Mouse (Mus musculus) thymus, postnatal 0 days (tissue): ENCODE results near the gene Gfra1. TPM values are rescaled to one million over a fixed set of nuclear protein-coding genes. Genes with fewer than 3 reads are reported as not detected.

Experiments
- DNase-seq: peaks from one replicate; pipeline ENCODE4 v3.0.0-alpha.2; 2015; ENCODE audit warnings: low spot score
- polyA plus RNA-seq: library from polyadenylated mRNA; unstranded; fragments of >200 nt; fragmentation: Nextera tagmentation; extraction: Ambion mirVana; gene quantifications from 2 replicates; pipeline ENCODE4 v1.2.1, GENCODE M21; 2015

Gene Gfra1
- polyA plus RNA-seq, 1 experiment from 2014 or later = 32.6 TPM

- peak; percentile 24 for DNase-seq
Measured at GRCm38 (mm10) chr19:58442785-58443732, 12.7 kb downstream of the Gfra1 start.

- no peak for DNase-seq
Measured at GRCm38 (mm10) chr19:58441785-58442184, 13.9 kb downstream of the Gfra1 start.

GRCm38 (mm10) chr19:58441246-58441645 is 14.5 kb downstream of the Gfra1 start:
- no peak for DNase-seq

GRCm38 (mm10) chr19:58438762-58439161 is 16.9 kb downstream of the Gfra1 start:
- no peak for DNase-seq

- DNase-seq = no peak
Measured at GRCm38 (mm10) chr19:58437441-58438071, 18.2 kb downstream of the Gfra1 start.

GRCm38 (mm10) chr19:58436874-58437273 is 18.8 kb downstream of the Gfra1 start:
- no peak for DNase-seq

GRCm38 (mm10) chr19:58435877-58436276 is 19.8 kb downstream of the Gfra1 start:
- no peak for DNase-seq

- DNase-seq = no peak
Measured at GRCm38 (mm10) chr19:58432840-58433239, 22.9 kb downstream of the Gfra1 start.

GRCm38 (mm10) chr19:58428546-58428945 is 27.2 kb downstream of the Gfra1 start:
- DNase-seq = no peak

GRCm38 (mm10) chr19:58427348-58427747 is 28.4 kb downstream of the Gfra1 start:
- no peak for DNase-seq

GRCm38 (mm10) chr19:58424928-58425327 is 30.8 kb downstream of the Gfra1 start:
- DNase-seq = no peak

GRCm38 (mm10) chr19:58424179-58424578 is 31.5 kb downstream of the Gfra1 start:
- no peak for DNase-seq

GRCm38 (mm10) chr19:58422916-58423493 is 32.7 kb downstream of the Gfra1 start:
- DNase-seq = no peak

- DNase-seq = no peak
Measured at GRCm38 (mm10) chr19:58419685-58420084, 36.0 kb downstream of the Gfra1 start.

- DNase-seq = no peak
Measured at GRCm38 (mm10) chr19:58419278-58419677, 36.4 kb downstream of the Gfra1 start.

- DNase-seq = no peak
Measured at GRCm38 (mm10) chr19:58415173-58415572, 40.5 kb downstream of the Gfra1 start.

GRCm38 (mm10) chr19:58414733-58415132 is 41.0 kb downstream of the Gfra1 start:
- DNase-seq = no peak

- DNase-seq = no peak
Measured at GRCm38 (mm10) chr19:58413290-58413689, 42.4 kb downstream of the Gfra1 start.

- no peak for DNase-seq
Measured at GRCm38 (mm10) chr19:58412811-58413210, 42.9 kb downstream of the Gfra1 start.

GRCm38 (mm10) chr19:58406726-58407125 is 49.0 kb downstream of the Gfra1 start:
- DNase-seq = no peak

- DNase-seq = no peak
Measured at GRCm38 (mm10) chr19:58400224-58400623, 55.5 kb downstream of the Gfra1 start.

- peak; percentile 22 for DNase-seq
Measured at GRCm38 (mm10) chr19:58399166-58399565, 56.5 kb downstream of the Gfra1 start.
